Mouse (Mus musculus): Measurements from ENCODE around the gene Dand5.

The Dand5 gene

GRCm38 (mm10) chr8:84799136-84799931 is 23.3 kb downstream of the Dand5 start:
- peak; percentile 29 to 47 for DNase-seq

- no peak for DNase-seq
These were observed 24.0 kb downstream of the Dand5 start for GRCm38 (mm10) chr8:84798446-84799135.

GRCm38 (mm10) chr8:84797971-84798370 is 24.7 kb downstream of the Dand5 start:
- DNase-seq, result no peak

GRCm38 (mm10) chr8:84797256-84797797 is 25.3 kb downstream of the Dand5 start:
- DNase-seq, result no peak

GRCm38 (mm10) chr8:84794486-84794885 is 28.1 kb downstream of the Dand5 start:
- no peak for DNase-seq

- DNase-seq, result no peak
These were observed 28.7 kb downstream of the Dand5 start for GRCm38 (mm10) chr8:84793791-84794485.

GRCm38 (mm10) chr8:84793134-84793533 is 29.5 kb downstream of the Dand5 start:
- no peak for DNase-seq

GRCm38 (mm10) chr8:84792429-84792947 is 30.1 kb downstream of the Dand5 start:
- DNase-seq, result no peak

GRCm38 (mm10) chr8:84790537-84790936 is 32.1 kb downstream of the Dand5 start:
- no peak for DNase-seq

- DNase-seq, result no peak
These were observed 32.7 kb downstream of the Dand5 start for GRCm38 (mm10) chr8:84789855-84790486.

GRCm38 (mm10) chr8:84789345-84789744 is 33.3 kb downstream of the Dand5 start:
- DNase-seq, result no peak

- peak; percentile 69 to 79 for DNase-seq
These were observed 33.7 kb downstream of the Dand5 start for GRCm38 (mm10) chr8:84788896-84789295.

GRCm38 (mm10) chr8:84787523-84788302 is 34.9 kb downstream of the Dand5 start:
- no peak for DNase-seq

- DNase-seq, result no peak
These were observed 35.7 kb downstream of the Dand5 start for GRCm38 (mm10) chr8:84786801-84787467.

GRCm38 (mm10) chr8:84785756-84786677 is 36.6 kb downstream of the Dand5 start:
- peak in 1 of 2 experiments; percentile 51 for DNase-seq

- DNase-seq, result no peak
These were observed 37.2 kb downstream of the Dand5 start for GRCm38 (mm10) chr8:84785506-84785755.

GRCm38 (mm10) chr8:84784681-84785505 is 37.7 kb downstream of the Dand5 start:
- DNase-seq, result no peak

GRCm38 (mm10) chr8:84783919-84784581 is 38.6 kb downstream of the Dand5 start:
- no peak for DNase-seq
